Mouse (Mus musculus) lung, postnatal 0 days (tissue): ENCODE data around the gene Acin1.

ENCODE experiments used
- CTCF ChIP-seq: IDR thresholded peaks from 2 replicates; pipeline ENCODE4 v1.5.1; 2016; ENCODE audit warnings: antibody characterized with exemption, mild to moderate bottlenecking
- EP300 ChIP-seq: IDR thresholded peaks from 2 replicates; pipeline ENCODE4 v1.6.1; 2016; ENCODE audit warnings: antibody characterized with exemption, mild to moderate bottlenecking, control low read depth

- TF ChIP-seq CTCF, result no peak
- peak; percentile 65; the same call in 1 of the 2 replicates for TF ChIP-seq EP300
These were observed at the start of gene Acin1 for GRCm38 (mm10) chr14:54686522-54687143.
